31 mouse cellular contexts compared by ENCODE assay signal in genomic region chr3:69185244-69185643, GRCm38 (mm10). TPM values are rescaled to one million over a fixed set of nuclear protein-coding genes. Genes with fewer than 3 reads are reported as not detected.
DNase-seq lines count a peak whose midpoint lies in the region; ATAC-seq and TF ChIP-seq lines count a peak whose summit lies in the region.
"Had no signal": no experiment of that assay in that cellular context is flagged by ENCODE, and none has a peak within 500 bp of the region (broad histone marks: within the 10 kb centered on the region; RNA-seq: fewer than 3 reads in every experiment).

No protein-coding gene starts in this region.

- no peak overlapping the region for H3K27ac ChIP-seq in heart, embryonic 11.5 days (ENCODE audit: low read depth, low read length)
- H3K27ac ChIP-seq in liver, adult 2 months (replicated peaks; ENCODE audit: insufficient read depth, low read depth, low read length): peak overlapping the region; percentile 97
- no peak overlapping the region for H3K27ac ChIP-seq in liver, postnatal 0 days (ENCODE audit: low read depth)
- H3K27ac ChIP-seq: forebrain, embryonic 10.5 days; gastrocnemius, adult 2 months; heart, embryonic 10.5 days; hindbrain, embryonic 10.5 days; hindbrain, embryonic 13.5 days had no signal

- WGBS in heart, embryonic 11.5 days (ENCODE audit: insufficient replicate concordance): 78% methylated on average over 7 of the region's 7 CpGs
- WGBS in liver, adult 2 months: 21% methylated on average over 7 of the region's 7 CpGs
- 68% methylated on average over 7 of the region's 7 CpGs for WGBS in liver, postnatal 0 days (ENCODE audit: insufficient replicate concordance)

- no peaks in the 10 kb centered on the region for H3K4me1 ChIP-seq in heart, embryonic 11.5 days (ENCODE audit: control insufficient read depth, insufficient read depth, low read length)
- peaks cover 12% of the 10 kb centered on the region; the same call in 1 of the 2 replicates for H3K4me1 ChIP-seq in liver, adult 2 months (ENCODE audit: control insufficient read depth, insufficient read depth, low read length)
- peaks cover 4% of the 10 kb centered on the region; the same call in 1 of the 2 replicates for H3K4me1 ChIP-seq in liver, postnatal 0 days (ENCODE audit: insufficient read depth)
- H3K4me1 ChIP-seq: forebrain, embryonic 10.5 days; heart, embryonic 10.5 days; hindbrain, embryonic 10.5 days; hindbrain, embryonic 13.5 days had no signal

- no peak for TF ChIP-seq EP300 in liver, postnatal 0 days (IDR thresholded peaks at IDR 0.05; ENCODE audit: low read depth)

- ATAC-seq in heart, embryonic 11.5 days (replicated peaks; ENCODE audit: insufficient number of reproducible peaks, low FRiP score, low TSS enrichment): no peak
- ATAC-seq in liver, postnatal 0 days: no peak
- ATAC-seq: forebrain, embryonic 14.5 days; forebrain, postnatal 0 days; hindbrain, embryonic 16.5 days had no signal

- no peaks in the 10 kb centered on the region for H3K27me3 ChIP-seq in heart, embryonic 11.5 days (ENCODE audit: control insufficient read depth, insufficient read depth, low read length)
- H3K27me3 ChIP-seq in liver, adult 2 months (ENCODE audit: control insufficient read depth, insufficient read depth, low read length): no peaks in the 10 kb centered on the region
- H3K27me3 ChIP-seq in liver, postnatal 0 days (ENCODE audit: insufficient read depth, low read length): no peaks in the 10 kb centered on the region
- H3K27me3 ChIP-seq in splenic B cell, adult 2 months (ENCODE audit: control insufficient read depth, insufficient read depth, low read length, poor library complexity, severe bottlenecking): no peaks in the 10 kb centered on the region
- H3K27me3 ChIP-seq: hindbrain, embryonic 13.5 days had no signal

- no peaks in the 10 kb centered on the region for H3K36me3 ChIP-seq in heart, embryonic 11.5 days (ENCODE audit: control insufficient read depth, insufficient read depth, low read length)
- no peaks in the 10 kb centered on the region for H3K36me3 ChIP-seq in liver, adult 2 months (ENCODE audit: control insufficient read depth, insufficient read depth, low read length)
- no peaks in the 10 kb centered on the region for H3K36me3 ChIP-seq in liver, postnatal 0 days (replicated peaks; ENCODE audit: insufficient read depth, low read length)
- no peaks in the 10 kb centered on the region for H3K36me3 ChIP-seq in splenic B cell, adult 2 months (ENCODE audit: control insufficient read depth, insufficient read depth, low read length, poor library complexity, severe bottlenecking)
- H3K36me3 ChIP-seq: forebrain, embryonic 10.5 days; heart, embryonic 10.5 days; hindbrain, embryonic 10.5 days; hindbrain, embryonic 13.5 days had no signal

- TF ChIP-seq POLR2A in liver, adult 2 months (IDR thresholded peaks at IDR 0.05; ENCODE audit: extremely low read depth, insufficient read depth, low read length): no peak

- H3K4me3 ChIP-seq in heart, embryonic 11.5 days (ENCODE audit: low read depth, low read length): no peak overlapping the region
- 0 out of 2 replicates have a peak overlapping the region, but pooled peaks have one; percentile 14 for H3K4me3 ChIP-seq in liver, adult 2 months (ENCODE audit: insufficient read depth, low read depth, low read length)
- H3K4me3 ChIP-seq in liver, postnatal 0 days (ENCODE audit: low read depth, low read length): no peak overlapping the region
- H3K4me3 ChIP-seq: forebrain, embryonic 10.5 days; gastrocnemius, adult 2 months; heart, embryonic 10.5 days; hindbrain, embryonic 10.5 days; hindbrain, embryonic 13.5 days had no signal

- DNase-seq in heart, adult 11 months: peak; percentile 33
- DNase-seq in liver, adult 2 months (ENCODE audit: extremely low read depth, low read depth, low spot score): peak; percentile 88
- DNase-seq in liver, postnatal 0 days: no peak
- DNase-seq in splenic B cell, adult 2 months (ENCODE audit: low read depth, low spot score): peak; percentile 14
- DNase-seq in right cerebral cortex, postnatal 4 days: no peak
- DNase-seq in thymus, postnatal 36 days: no peak
- DNase-seq: adrenal gland, postnatal 10 days; adrenal gland, postnatal 36 days; cerebellum, adult 18-20 months; cerebellum, adult 9-10 months; cerebellum, postnatal 14 days; forebrain, postnatal 0 days; gastrocnemius, adult 2 months; gastrocnemius, postnatal 14 days; heart, adult 18-20 months; heart, postnatal 10 days; heart, postnatal 36 days had no signal

- no peaks in the 10 kb centered on the region for H3K9me3 ChIP-seq in heart, embryonic 11.5 days (replicated peaks; ENCODE audit: control insufficient read depth, low read length)
- no peaks in the 10 kb centered on the region for H3K9me3 ChIP-seq in liver, postnatal 0 days (ENCODE audit: low read length)
- H3K9me3 ChIP-seq: forebrain, embryonic 10.5 days; heart, embryonic 10.5 days; hindbrain, embryonic 10.5 days; hindbrain, embryonic 13.5 days had no signal

- no peaks in the 10 kb centered on the region for H3K79me2 ChIP-seq in liver, adult 2 months (ENCODE audit: control insufficient read depth, insufficient read depth, low read length)

- no peak overlapping the region for H3K4me2 ChIP-seq in heart, embryonic 11.5 days
- H3K4me2 ChIP-seq in liver, postnatal 0 days (ENCODE audit: low read depth, low read length): no peak overlapping the region
- H3K4me2 ChIP-seq: hindbrain, embryonic 13.5 days had no signal

- H3K9ac ChIP-seq in heart, embryonic 11.5 days (ENCODE audit: low read depth, low read length): no peak overlapping the region
- H3K9ac ChIP-seq in liver, adult 2 months (ENCODE audit: low read depth, low read length): peak overlapping the region; percentile 27; the same call in 1 of the 2 replicates
- H3K9ac ChIP-seq in liver, postnatal 0 days (replicated peaks): no peak overlapping the region
- H3K9ac ChIP-seq: forebrain, postnatal 0 days; hindbrain, embryonic 13.5 days had no signal

- peak; percentile 58 for TF ChIP-seq CTCF in liver, adult 2 months (IDR thresholded peaks at IDR 0.05; ENCODE audit: low read depth, low read length)
- no peak for TF ChIP-seq CTCF in liver, postnatal 0 days (IDR thresholded peaks at IDR 0.05; ENCODE audit: low read depth)

RNA-seq across cellular contexts. Expression of gene Arl14, which starts 37.0 kb away (rescaled TPM):
- polyA plus RNA-seq in heart, embryonic 11.5 days (2014; fragmentation: Nextera tagmentation; extraction: Ambion mirVana): not detected in 2 replicates
- 0.09 TPM in 1 of 2 replicates, not detected in the other for total RNA-seq in liver, adult 2 months (2014; rRNA removed)
- polyA plus RNA-seq in liver, adult 2 months (2012; rRNA removed): not detected in 2 replicates
- not detected in 2 replicates for polyA plus RNA-seq in liver, postnatal 0 days (2015; fragmentation: Nextera tagmentation; extraction: Ambion mirVana)
- total RNA-seq: adrenal gland, adult 18-20 months; adrenal gland, postnatal 10 days; adrenal gland, postnatal 36 days; ES-E14; forebrain, postnatal 0 days; gastrocnemius, adult 2 months; gastrocnemius, postnatal 14 days; gastrocnemius, postnatal 4 days; heart, adult 18-20 months; heart, postnatal 10 days; heart, postnatal 36 days had no signal
- polyA plus RNA-seq: embryonic facial prominence, embryonic 11.5 days; embryonic facial prominence, embryonic 14.5 days; forebrain, embryonic 10.5 days; forebrain, embryonic 14.5 days; forebrain, postnatal 0 days; frontal cortex, adult 2 months; heart, embryonic 10.5 days; heart, embryonic 14.5 days; hindbrain, embryonic 10.5 days; hindbrain, embryonic 13.5 days; hindbrain, embryonic 16.5 days had no signal

RNA-seq across cellular contexts. Expression of gene Kpna4, which starts 58.3 kb away (rescaled TPM):
- polyA plus RNA-seq in heart, embryonic 11.5 days (2014; fragmentation: Nextera tagmentation; extraction: Ambion mirVana): 27.3 and 30.9 TPM in 2 replicates
- 10.7 TPM in 2 replicates for total RNA-seq in liver, adult 2 months (2014; rRNA removed)
- polyA plus RNA-seq in liver, adult 2 months (2012; rRNA removed): 5.3 and 5.9 TPM in 2 replicates
- polyA plus RNA-seq in liver, postnatal 0 days (2015; fragmentation: Nextera tagmentation; extraction: Ambion mirVana): 9.0 and 10.1 TPM in 2 replicates

Comparison
In these comparisons a context has a peak if more than half of its experiments do, and no peak if none do; other contexts are left out.
1. DNase-seq: peak in heart, adult 11 months (single experiment), liver, adult 2 months (single experiment) and splenic B cell, adult 2 months (single experiment); none in liver, postnatal 0 days (single experiment), right cerebral cortex, postnatal 4 days (single experiment) and thymus, postnatal 36 days (0 of 2).